Mouse (Mus musculus): ENCODE measurements at regions not wholly inside any gene's neighbourhood (a gene's known extent, or its start where the extent isn't known, plus 50 kb on each side); places are given as distances from the start of the nearest gene placed in this dataset.

DNA sequence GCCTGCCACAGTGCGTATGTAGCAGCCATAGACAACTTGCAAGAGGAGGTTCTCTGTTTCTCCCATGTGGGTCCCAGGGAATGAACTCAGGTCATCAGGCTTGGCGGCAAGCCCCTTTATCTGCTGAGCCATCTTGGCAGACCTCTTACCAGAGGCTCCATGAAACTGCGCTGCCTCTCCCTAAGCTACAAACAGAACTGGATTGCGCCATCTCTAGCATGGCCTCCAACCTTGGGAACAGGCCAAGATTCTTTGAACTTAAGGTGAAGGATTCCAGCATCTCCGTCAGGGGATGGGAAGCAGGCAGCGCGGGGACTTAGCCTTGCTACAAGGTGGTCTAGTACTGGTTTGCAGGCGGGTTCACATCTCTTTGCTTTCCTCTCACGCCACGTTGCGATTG lies 201.8 kb upstream of the Kazn start:
- TF ChIP-seq POLR2A (IDR thresholded peaks at IDR 0.05; ENCODE audit: borderline replicate concordance, control insufficient read depth, low read depth, low read length) (no peak), CTCF (IDR thresholded peaks at IDR 0.05; ENCODE audit: control insufficient read depth, insufficient read depth, low read length) (no peak)
- no peaks in the 10 kb centered on the region for H3K4me1 ChIP-seq (ENCODE audit: control insufficient read depth, insufficient read depth, low read length)
- no peak overlapping the region for H3K27ac ChIP-seq (ENCODE audit: control insufficient read depth, insufficient read depth, low read depth, low read length, poor library complexity)
- no peak overlapping the region for H3K4me3 ChIP-seq (replicated peaks; ENCODE audit: control insufficient read depth, low read depth, low read length)
- WGBS, result 86% methylated on average over 11 of the region's 11 CpGs

GRCm38 (mm10) chr4:142439450-142440183 lies 200.4 kb upstream of the Kazn start:
- no peak overlapping the region for H3K4me3 ChIP-seq (replicated peaks; ENCODE audit: control insufficient read depth, low read depth, low read length)
- H3K27ac ChIP-seq (ENCODE audit: control insufficient read depth, insufficient read depth, low read depth, low read length, poor library complexity), result no peak overlapping the region
- TF ChIP-seq POLR2A (IDR thresholded peaks at IDR 0.05; ENCODE audit: borderline replicate concordance, control insufficient read depth, low read depth, low read length) (no peak), CTCF (IDR thresholded peaks at IDR 0.05; ENCODE audit: control insufficient read depth, insufficient read depth, low read length) (no peak)
- H3K4me1 ChIP-seq (ENCODE audit: control insufficient read depth, insufficient read depth, low read length), result no peaks in the 10 kb centered on the region
- WGBS, result 55% methylated on average over 9 of the region's 9 CpGs

DNA sequence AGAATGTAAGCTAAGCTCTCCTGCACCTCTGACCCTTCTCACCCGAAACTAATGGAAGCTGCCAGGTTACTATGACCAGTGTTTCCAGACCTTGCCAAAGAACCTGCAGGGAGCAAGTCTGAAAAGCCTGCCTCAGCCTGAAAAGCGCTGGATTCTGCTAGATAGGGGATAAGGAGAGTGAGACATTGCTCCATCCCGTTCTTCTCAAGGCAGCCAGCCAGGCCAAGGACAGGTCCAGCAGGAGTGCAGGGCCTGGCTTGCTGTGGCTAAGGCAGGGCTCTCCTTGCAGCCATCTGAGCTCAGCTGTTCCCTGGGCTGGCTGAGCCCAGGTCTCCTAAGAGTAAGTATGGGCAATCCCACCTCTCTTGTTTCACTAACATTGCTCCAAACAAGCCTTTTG lies 185.4 kb upstream of the Kazn start:
- TF ChIP-seq POLR2A (IDR thresholded peaks at IDR 0.05; ENCODE audit: borderline replicate concordance, control insufficient read depth, low read depth, low read length) (no peak), CTCF (IDR thresholded peaks at IDR 0.05; ENCODE audit: control insufficient read depth, insufficient read depth, low read length) (no peak)
- H3K4me3 ChIP-seq (replicated peaks; ENCODE audit: control insufficient read depth, low read depth, low read length), result no peak overlapping the region
- H3K27ac ChIP-seq (ENCODE audit: control insufficient read depth, insufficient read depth, low read depth, low read length, poor library complexity), result no peak overlapping the region
- 66% methylated on average over 3 of the region's 3 CpGs for WGBS
- no peaks in the 10 kb centered on the region for H3K4me1 ChIP-seq (ENCODE audit: control insufficient read depth, insufficient read depth, low read length)

- WGBS, result 74% methylated on average over 7 of the region's 7 CpGs
Measured at GRCm38 (mm10) chr4:142420427-142420826, 181.2 kb upstream of the Kazn start.

GRCm38 (mm10) chr4:142414874-142415273 lies 175.7 kb upstream of the Kazn start:
- no peak overlapping the region for H3K27ac ChIP-seq (ENCODE audit: control insufficient read depth, insufficient read depth, low read depth, low read length, poor library complexity)
- H3K4me1 ChIP-seq (ENCODE audit: control insufficient read depth, insufficient read depth, low read length), result no peaks in the 10 kb centered on the region
- WGBS, result 59% methylated on average over 5 of the region's 5 CpGs
- no peak for TF ChIP-seq CTCF (IDR thresholded peaks at IDR 0.05; ENCODE audit: control insufficient read depth, insufficient read depth, low read length)
- TF ChIP-seq POLR2A (IDR thresholded peaks at IDR 0.05; ENCODE audit: borderline replicate concordance, control insufficient read depth, low read depth, low read length), result no peak
- H3K4me3 ChIP-seq (replicated peaks; ENCODE audit: control insufficient read depth, low read depth, low read length), result no peak overlapping the region

More at GRCm38 (mm10) chr4:142420427-142420826, 181.2 kb upstream of the Kazn start:
- Histone ChIP-seq H3K4me3 (replicated peaks; ENCODE audit: control insufficient read depth, low read depth, low read length) (no peak overlapping the region), H3K4me1 (ENCODE audit: control insufficient read depth, insufficient read depth, low read length) (no peaks in the 10 kb centered on the region), H3K27ac (ENCODE audit: control insufficient read depth, insufficient read depth, low read depth, low read length, poor library complexity) (no peak overlapping the region)
- TF ChIP-seq POLR2A (IDR thresholded peaks at IDR 0.05; ENCODE audit: borderline replicate concordance, control insufficient read depth, low read depth, low read length) (no peak), CTCF (IDR thresholded peaks at IDR 0.05; ENCODE audit: control insufficient read depth, insufficient read depth, low read length) (no peak)

DNA sequence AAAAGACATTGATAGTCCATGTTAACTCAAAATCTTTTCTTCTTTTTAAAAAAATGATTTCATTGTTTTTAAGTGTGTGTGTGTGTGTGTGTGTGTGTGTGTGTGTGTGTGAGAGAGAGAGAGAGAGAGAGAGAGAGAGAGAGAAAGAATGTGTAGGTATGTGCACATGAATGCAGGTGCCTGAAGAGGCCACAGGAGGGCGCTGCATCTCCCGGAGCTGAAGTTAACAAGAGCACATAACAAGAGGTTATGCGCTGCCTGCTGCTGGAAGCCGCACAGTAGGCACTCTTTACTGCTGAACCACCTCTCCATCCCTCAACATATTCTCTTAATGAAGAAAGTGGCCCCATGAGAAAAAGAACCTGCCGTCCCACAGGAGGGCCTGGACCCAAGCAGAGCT lies 172.6 kb upstream of the Kazn start:
- Histone ChIP-seq H3K4me1 (ENCODE audit: control insufficient read depth, insufficient read depth, low read length) (no peaks in the 10 kb centered on the region), H3K27ac (ENCODE audit: control insufficient read depth, insufficient read depth, low read depth, low read length, poor library complexity) (no peak overlapping the region), H3K4me3 (replicated peaks; ENCODE audit: control insufficient read depth, low read depth, low read length) (no peak overlapping the region)
- 84% methylated on average over 5 of the region's 5 CpGs for WGBS
- TF ChIP-seq CTCF (IDR thresholded peaks at IDR 0.05; ENCODE audit: control insufficient read depth, insufficient read depth, low read length) (no peak), POLR2A (IDR thresholded peaks at IDR 0.05; ENCODE audit: borderline replicate concordance, control insufficient read depth, low read depth, low read length) (no peak)

DNA sequence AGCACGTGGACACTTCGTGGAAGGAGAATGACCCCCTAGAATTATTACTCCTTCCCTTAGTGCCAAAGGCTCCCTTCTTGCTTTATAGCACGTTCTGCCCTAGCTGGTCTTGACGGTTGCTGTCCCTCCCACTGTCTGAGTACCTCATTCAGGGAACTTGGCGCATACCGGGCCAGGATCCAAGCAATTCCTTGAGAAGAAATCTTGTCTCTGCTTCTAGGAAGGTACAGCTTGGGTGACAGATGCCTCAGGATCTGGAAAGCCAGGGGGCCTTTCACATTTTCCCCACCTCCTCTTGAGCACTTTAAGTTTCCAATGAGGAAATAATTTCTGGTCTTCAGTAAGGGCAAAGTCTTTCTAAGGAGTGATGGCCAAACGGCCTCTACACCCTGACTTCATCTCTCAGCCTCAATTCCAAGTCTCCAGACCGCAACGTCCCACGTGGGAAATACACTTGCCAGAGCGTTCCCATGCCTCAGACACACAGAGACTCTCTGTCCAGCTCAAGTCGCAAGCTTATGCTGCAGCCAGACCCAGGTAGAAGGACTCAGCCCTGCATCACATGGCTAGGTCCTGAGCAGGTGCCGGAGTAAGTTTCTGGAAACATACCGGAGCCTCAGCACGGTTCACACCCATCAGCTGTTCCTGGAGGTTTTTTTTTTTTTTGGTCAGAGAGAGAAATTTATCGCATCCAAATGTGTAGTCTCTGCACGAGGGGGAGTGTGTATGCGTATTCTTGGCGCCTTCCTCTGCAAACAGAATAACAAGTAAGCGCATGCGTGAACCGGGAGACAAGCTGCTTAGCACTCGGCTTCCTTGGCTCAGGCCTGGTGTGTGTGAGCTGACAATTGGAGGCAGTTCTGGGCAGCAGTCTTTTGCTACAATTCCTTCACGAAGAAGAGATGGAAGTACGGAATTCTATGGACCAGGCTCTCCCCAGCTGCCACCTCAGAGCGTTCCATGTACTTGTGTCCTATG lies 171.7 kb upstream of the Kazn start:
- Histone ChIP-seq H3K4me1 (ENCODE audit: control insufficient read depth, insufficient read depth, low read length) (no peaks in the 10 kb centered on the region), H3K27ac (ENCODE audit: control insufficient read depth, insufficient read depth, low read depth, low read length, poor library complexity) (no peak overlapping the region), H3K4me3 (replicated peaks; ENCODE audit: control insufficient read depth, low read depth, low read length) (no peak overlapping the region)
- 82% methylated on average over 26 of the region's 26 CpGs for WGBS
- no peak for TF ChIP-seq POLR2A (IDR thresholded peaks at IDR 0.05; ENCODE audit: borderline replicate concordance, control insufficient read depth, low read depth, low read length)
- TF ChIP-seq CTCF (IDR thresholded peaks at IDR 0.05; ENCODE audit: control insufficient read depth, insufficient read depth, low read length), result no peak

- WGBS, result 54% methylated on average over 7 of the region's 7 CpGs
- H3K4me1 ChIP-seq (ENCODE audit: control insufficient read depth, insufficient read depth, low read length), result no peaks in the 10 kb centered on the region
- no peak overlapping the region for H3K27ac ChIP-seq (ENCODE audit: control insufficient read depth, insufficient read depth, low read depth, low read length, poor library complexity)
- no peak overlapping the region for H3K4me3 ChIP-seq (replicated peaks; ENCODE audit: control insufficient read depth, low read depth, low read length)
- TF ChIP-seq CTCF (IDR thresholded peaks at IDR 0.05; ENCODE audit: control insufficient read depth, insufficient read depth, low read length) (no peak), POLR2A (IDR thresholded peaks at IDR 0.05; ENCODE audit: borderline replicate concordance, control insufficient read depth, low read depth, low read length) (no peak)
Measured at GRCm38 (mm10) chr4:142397858-142398257, 158.7 kb upstream of the Kazn start.
